Mouse (Mus musculus) heart, embryonic 15.5 days (tissue): ENCODE measurements at regions not wholly inside any gene's neighbourhood (a gene's known extent, or its start where the extent isn't known, plus 50 kb on each side); places are given as distances from the start of the nearest gene placed in this dataset.

Experiments used
- ATAC-seq: fragments of 200-750 bp; cut with Nextera tagmentation; replicated peaks from 2 replicates; pipeline ENCODE4 v1.8.0; 2017; ENCODE audit warnings: low read depth, moderate TSS enrichment; ENCODE audit not compliant: insufficient number of reproducible peaks, insufficient read depth, low FRiP score
- H3K27ac ChIP-seq: fragments of 300-500 bp; sonication (generic); 2 replicates; pipeline ENCODE4 v1.5.1; 2015; ENCODE audit warnings: mild to moderate bottlenecking, inconsistent platforms
- H3K27me3 ChIP-seq: fragments of 300-500 bp; sonication (generic); 2 replicates; pipeline ENCODE4 v1.6.1; 2015; ENCODE audit warnings: inconsistent platforms
- H3K36me3 ChIP-seq: fragments of 300-500 bp; sonication (generic); 2 replicates; pipeline ENCODE4 v1.6.1; 2015; ENCODE audit warnings: mild to moderate bottlenecking, inconsistent platforms
- H3K4me1 ChIP-seq: fragments of 300-500 bp; sonication (generic); replicated peaks from 2 replicates; pipeline ENCODE4 v1.6.1; 2015; ENCODE audit warnings: inconsistent platforms
- H3K4me2 ChIP-seq: fragments of 300-500 bp; sonication (generic); 2 replicates; pipeline ENCODE4 v1.6.1; 2015; ENCODE audit warnings: inconsistent platforms, mild to moderate bottlenecking, moderate library complexity
- H3K4me3 ChIP-seq: fragments of 300-500 bp; sonication (generic); 2 replicates; pipeline ENCODE4 v1.5.1; 2015; ENCODE audit warnings: mild to moderate bottlenecking, inconsistent platforms
- H3K9ac ChIP-seq: fragments of 300-500 bp; sonication (generic); 2 replicates; pipeline ENCODE4 v1.6.1; 2015; ENCODE audit warnings: mild to moderate bottlenecking, inconsistent platforms
- H3K9me3 ChIP-seq: fragments of 300-500 bp; sonication (generic); replicated peaks from 2 replicates; pipeline ENCODE4 v1.6.1; 2016; ENCODE audit warnings: inconsistent platforms
- WGBS: fragments of 180-500 bp; shearing (Covaris S2); methylation state at CpG from one replicate; pipeline ENCODE4 v1.1.7; 2015; ENCODE audit warnings: mixed read lengths; 5-methylcytosine and 5-hydroxymethylcytosine counted together

DNA sequence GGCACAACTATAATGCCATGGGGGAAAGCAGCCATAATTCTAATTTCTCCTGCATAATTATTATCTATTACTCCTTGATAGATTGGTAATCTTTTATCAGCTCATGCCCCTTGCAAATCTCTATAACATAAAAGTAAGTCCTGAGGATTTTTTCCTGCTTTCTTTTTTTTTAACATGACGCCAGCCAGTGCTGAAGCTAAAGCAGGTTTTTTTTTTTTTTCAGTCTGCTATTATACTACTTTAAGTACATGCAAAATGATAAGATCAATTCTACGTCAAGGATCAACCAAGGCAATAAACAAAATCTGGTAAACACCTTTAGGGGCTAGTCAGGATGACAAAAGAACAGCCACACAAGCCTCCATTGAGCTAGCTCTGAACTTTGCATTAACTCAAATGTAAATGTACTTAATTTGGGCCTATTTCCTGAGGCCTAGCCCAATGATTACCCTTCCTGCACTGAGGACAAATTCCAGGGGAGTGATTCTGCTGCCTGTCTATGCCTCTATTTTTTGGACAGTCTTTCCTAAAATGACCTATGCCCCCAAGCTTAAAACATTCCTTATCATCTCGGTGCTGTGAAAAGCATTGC lies 434.8 kb downstream of the 1810013L24Rik start:
- Histone ChIP-seq H3K27me3 (no peaks in the 10 kb centered on the region), H3K9ac (no peak overlapping the region), H3K4me2 (no peak overlapping the region), H3K4me3 (no peak overlapping the region), H3K27ac (no peak overlapping the region), H3K4me1 (no peaks in the 10 kb centered on the region), H3K9me3 (no peaks in the 10 kb centered on the region), H3K36me3 (no peaks in the 10 kb centered on the region)
- no peak for ATAC-seq
- WGBS = 47% methylated on average over 3 of the region's 3 CpGs

DNA sequence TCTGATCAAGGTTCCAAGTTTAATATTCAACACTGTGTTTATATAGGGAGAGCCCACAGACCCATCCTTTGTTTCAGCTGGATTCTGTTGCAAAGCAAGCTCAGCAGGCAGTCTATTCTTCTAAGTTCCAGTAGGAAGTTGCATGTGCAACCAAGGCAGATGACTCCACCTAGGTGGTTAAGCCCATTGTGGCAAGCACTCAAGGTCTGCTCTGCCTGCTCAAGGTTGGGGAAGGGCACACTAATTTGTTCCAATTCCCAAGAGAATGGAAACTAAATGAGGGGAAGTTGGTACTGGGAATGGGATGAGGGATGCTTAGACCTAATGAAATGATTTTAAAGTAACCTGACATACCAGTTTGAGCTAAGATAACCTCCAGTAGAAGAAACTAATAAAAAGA lies 437.3 kb downstream of the 1810013L24Rik start:
- no peak overlapping the region for H3K9ac ChIP-seq
- H3K4me1 ChIP-seq = no peaks in the 10 kb centered on the region
- H3K9me3 ChIP-seq = no peaks in the 10 kb centered on the region
- no peak overlapping the region for H3K27ac ChIP-seq
- no peak for ATAC-seq
- no peak overlapping the region for H3K4me3 ChIP-seq
- no peak overlapping the region for H3K4me2 ChIP-seq
- no peaks in the 10 kb centered on the region for H3K36me3 ChIP-seq
- no peaks in the 10 kb centered on the region for H3K27me3 ChIP-seq

GRCm38 (mm10) chr16:9270099-9270498 lies 440.2 kb downstream of the 1810013L24Rik start:
- H3K4me1 ChIP-seq = no peaks in the 10 kb centered on the region
- no peak for ATAC-seq
- 83% methylated on average over 3 of the region's 3 CpGs for WGBS

GRCm38 (mm10) chr16:9270671-9271070 lies 440.8 kb downstream of the 1810013L24Rik start:
- H3K4me1 ChIP-seq = no peaks in the 10 kb centered on the region
- H3K27me3 ChIP-seq = no peaks in the 10 kb centered on the region
- no peak overlapping the region for H3K27ac ChIP-seq
- no peak for ATAC-seq
- no peak overlapping the region for H3K4me3 ChIP-seq
- no peaks in the 10 kb centered on the region for H3K36me3 ChIP-seq
- H3K9ac ChIP-seq = no peak overlapping the region
- WGBS = 73% methylated on average over 1 of the region's 1 CpGs
- no peak overlapping the region for H3K4me2 ChIP-seq
- H3K9me3 ChIP-seq = no peaks in the 10 kb centered on the region

More at GRCm38 (mm10) chr16:9270099-9270498, 440.2 kb downstream of the 1810013L24Rik start:
- no peaks in the 10 kb centered on the region for H3K9me3 ChIP-seq
- H3K4me3 ChIP-seq = no peak overlapping the region
- H3K27me3 ChIP-seq = no peaks in the 10 kb centered on the region
- no peak overlapping the region for H3K27ac ChIP-seq
- H3K4me2 ChIP-seq = no peak overlapping the region
- H3K9ac ChIP-seq = no peak overlapping the region
- no peaks in the 10 kb centered on the region for H3K36me3 ChIP-seq

GRCm38 (mm10) chr16:9273751-9274300 lies 443.9 kb downstream of the 1810013L24Rik start:
- H3K4me2 ChIP-seq = no peak overlapping the region
- ATAC-seq = no peak
- 77% methylated on average over 6 of the region's 6 CpGs for WGBS
- H3K27ac ChIP-seq = no peak overlapping the region
- no peaks in the 10 kb centered on the region for H3K9me3 ChIP-seq
- H3K9ac ChIP-seq = no peak overlapping the region
- no peaks in the 10 kb centered on the region for H3K27me3 ChIP-seq
- H3K4me3 ChIP-seq = no peak overlapping the region
- H3K36me3 ChIP-seq = no peaks in the 10 kb centered on the region
- H3K4me1 ChIP-seq = no peaks in the 10 kb centered on the region

DNA sequence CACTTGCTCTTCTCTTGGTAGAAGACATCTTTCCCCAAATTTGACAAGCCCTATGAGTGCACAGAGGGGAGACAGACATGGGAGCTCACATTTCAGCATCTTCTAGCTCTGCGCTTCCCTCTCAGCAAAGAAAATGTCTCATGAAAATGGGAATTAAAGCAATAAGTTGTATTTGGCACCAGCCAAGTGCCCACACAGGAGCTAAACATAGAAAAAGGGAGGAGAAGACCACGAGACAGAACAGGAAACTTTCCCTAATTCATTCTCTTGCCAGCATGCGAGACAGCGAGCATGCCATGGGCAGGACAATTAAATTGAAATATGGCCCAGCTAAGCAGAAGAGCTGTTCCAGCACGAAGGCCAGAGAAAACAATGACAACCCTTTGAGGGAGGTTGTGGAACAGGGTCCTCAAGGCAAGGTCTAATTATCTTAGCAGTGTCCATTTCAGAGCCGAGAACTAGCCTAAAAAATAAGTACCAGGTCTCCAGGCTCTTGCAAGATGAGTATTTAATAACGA lies 444.7 kb downstream of the 1810013L24Rik start:
- no peaks in the 10 kb centered on the region for H3K4me1 ChIP-seq
- no peaks in the 10 kb centered on the region for H3K27me3 ChIP-seq
- H3K36me3 ChIP-seq = no peaks in the 10 kb centered on the region
- H3K27ac ChIP-seq = no peak overlapping the region
- no peak overlapping the region for H3K4me2 ChIP-seq
- WGBS = 69% methylated on average over 7 of the region's 7 CpGs
- H3K4me3 ChIP-seq = no peak overlapping the region
- H3K9ac ChIP-seq = no peak overlapping the region
- ATAC-seq = no peak
- no peaks in the 10 kb centered on the region for H3K9me3 ChIP-seq

DNA sequence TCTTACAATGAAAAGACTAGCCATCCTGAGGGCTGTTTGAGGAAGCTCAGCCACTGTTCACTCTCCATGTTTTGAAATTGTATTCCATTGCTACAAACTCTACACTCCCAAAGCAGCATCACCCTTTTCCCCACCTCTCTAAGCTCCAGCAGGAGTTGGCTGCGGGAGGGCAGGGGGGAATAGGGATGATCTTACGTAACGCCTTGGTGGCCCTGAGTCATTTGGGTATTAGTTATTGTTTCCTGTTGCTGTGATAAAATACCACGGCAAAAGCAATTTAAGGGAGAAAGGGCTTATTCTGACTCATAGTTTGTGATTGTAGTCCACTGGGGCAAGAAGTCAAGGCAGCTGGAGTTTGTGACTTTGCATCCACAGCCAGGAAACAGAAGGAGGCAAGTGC lies 445.5 kb downstream of the 1810013L24Rik start:
- Histone ChIP-seq H3K9ac (no peak overlapping the region), H3K4me1 (no peaks in the 10 kb centered on the region), H3K27ac (no peak overlapping the region), H3K27me3 (no peaks in the 10 kb centered on the region), H3K4me3 (no peak overlapping the region), H3K4me2 (no peak overlapping the region), H3K9me3 (no peaks in the 10 kb centered on the region), H3K36me3 (no peaks in the 10 kb centered on the region)
- no peak for ATAC-seq
- WGBS = 64% methylated on average over 4 of the region's 4 CpGs

- H3K9me3 ChIP-seq = no peaks in the 10 kb centered on the region
- H3K27me3 ChIP-seq = no peaks in the 10 kb centered on the region
- WGBS = 74% methylated on average over 1 of the region's 1 CpGs
Observed at GRCm38 (mm10) chr16:9277064-9277463, 447.2 kb downstream of the 1810013L24Rik start.

DNA sequence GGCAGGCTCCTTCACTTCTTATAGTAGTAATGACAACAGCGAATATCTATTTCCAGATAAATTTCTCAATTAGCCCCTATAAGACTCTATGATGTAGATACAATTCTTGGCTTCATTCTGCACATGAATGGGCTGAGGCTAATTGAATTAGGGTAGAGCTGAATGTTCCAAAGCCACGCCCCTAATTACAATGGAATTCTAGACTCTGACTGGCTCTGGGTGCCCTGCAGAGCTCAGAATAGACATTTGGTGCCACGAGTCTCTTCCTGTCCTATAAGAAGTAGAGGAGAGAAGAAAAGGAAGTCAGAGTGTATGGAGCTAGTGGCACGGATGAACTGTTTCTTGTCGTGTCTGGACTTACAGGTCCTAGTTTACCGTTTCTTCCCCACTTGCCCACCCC lies 449.8 kb downstream of the 1810013L24Rik start:
- 73% methylated on average over 6 of the region's 6 CpGs for WGBS
- Histone ChIP-seq H3K4me3 (no peak overlapping the region), H3K4me2 (no peak overlapping the region), H3K9me3 (no peaks in the 10 kb centered on the region), H3K4me1 (no peaks in the 10 kb centered on the region), H3K36me3 (no peaks in the 10 kb centered on the region), H3K27ac (no peak overlapping the region), H3K9ac (no peak overlapping the region), H3K27me3 (no peaks in the 10 kb centered on the region)
- no peak for ATAC-seq

More at GRCm38 (mm10) chr16:9277064-9277463, 447.2 kb downstream of the 1810013L24Rik start:
- Histone ChIP-seq H3K4me2 (no peak overlapping the region), H3K4me3 (no peak overlapping the region), H3K27ac (no peak overlapping the region), H3K36me3 (no peaks in the 10 kb centered on the region), H3K9ac (no peak overlapping the region), H3K4me1 (no peaks in the 10 kb centered on the region)
- ATAC-seq = no peak

DNA sequence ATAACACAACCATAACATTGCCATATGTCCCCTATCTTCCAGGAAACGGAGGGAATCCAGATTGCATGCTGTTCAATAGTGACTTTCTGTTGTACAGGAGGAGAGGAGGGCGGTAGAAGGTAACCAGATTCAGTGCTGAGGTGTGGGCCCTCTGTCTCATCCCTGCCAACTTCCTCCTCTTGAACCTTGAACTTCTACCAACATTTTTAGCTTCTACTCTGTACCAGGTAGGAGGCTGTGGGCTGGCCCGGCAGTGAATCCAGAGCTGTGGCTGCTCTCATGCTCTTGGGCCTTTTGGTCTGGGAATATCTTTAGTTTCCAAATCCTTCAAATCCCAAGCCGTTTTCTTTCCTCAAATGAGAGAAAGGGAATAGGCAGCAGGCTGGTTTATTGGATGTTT lies 450.5 kb downstream of the 1810013L24Rik start:
- Histone ChIP-seq H3K4me3 (no peak overlapping the region), H3K4me2 (no peak overlapping the region), H3K9me3 (no peaks in the 10 kb centered on the region), H3K9ac (no peak overlapping the region), H3K27me3 (no peaks in the 10 kb centered on the region), H3K36me3 (no peaks in the 10 kb centered on the region), H3K4me1 (no peaks in the 10 kb centered on the region), H3K27ac (no peak overlapping the region)
- ATAC-seq = no peak
- 71% methylated on average over 4 of the region's 4 CpGs for WGBS

DNA sequence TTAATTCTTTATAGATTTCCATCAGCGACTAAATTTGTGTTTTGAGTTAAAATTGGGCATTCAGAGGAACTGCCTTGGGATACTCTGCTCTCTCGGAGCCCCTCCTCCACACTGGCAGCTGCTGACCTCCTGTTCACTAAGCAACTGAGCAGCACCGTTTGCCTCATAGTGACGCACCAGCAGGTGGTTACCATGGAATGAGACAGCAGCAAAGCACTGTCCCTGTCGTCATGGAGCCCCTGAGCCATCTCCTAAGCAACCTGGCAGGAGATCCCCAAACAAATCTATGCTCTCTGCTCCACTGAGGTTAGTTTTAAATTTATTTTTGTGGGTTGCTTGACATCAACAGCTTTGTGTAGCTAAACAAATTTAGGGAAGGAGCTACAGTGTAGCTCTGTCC lies 451.0 kb downstream of the 1810013L24Rik start:
- H3K36me3 ChIP-seq = no peaks in the 10 kb centered on the region
- no peaks in the 10 kb centered on the region for H3K9me3 ChIP-seq
- no peak overlapping the region for H3K9ac ChIP-seq
- no peak for ATAC-seq
- H3K4me2 ChIP-seq = no peak overlapping the region
- no peak overlapping the region for H3K4me3 ChIP-seq
- H3K27ac ChIP-seq = no peak overlapping the region
- H3K27me3 ChIP-seq = no peaks in the 10 kb centered on the region
- H3K4me1 ChIP-seq = no peaks in the 10 kb centered on the region
- 17% methylated on average over 5 of the region's 5 CpGs for WGBS

- H3K9me3 ChIP-seq = no peaks in the 10 kb centered on the region
- no peaks in the 10 kb centered on the region for H3K36me3 ChIP-seq
- H3K27ac ChIP-seq = no peak overlapping the region
- no peak overlapping the region for H3K4me2 ChIP-seq
- H3K27me3 ChIP-seq = no peaks in the 10 kb centered on the region
- H3K4me1 ChIP-seq = no peaks in the 10 kb centered on the region
- no peak overlapping the region for H3K9ac ChIP-seq
- WGBS = 51% methylated on average over 3 of the region's 3 CpGs
- no peak for ATAC-seq
- H3K4me3 ChIP-seq = no peak overlapping the region
Observed at GRCm38 (mm10) chr16:9284423-9284822, 454.5 kb downstream of the 1810013L24Rik start.
